Mouse (Mus musculus) embryonic fibroblast, embryonic 13.5 days (primary cell): ENCODE data around the gene Gm12216. TPM values are rescaled to one million over a fixed set of nuclear protein-coding genes. Genes with fewer than 3 reads are reported as not detected.

Experiments
- H3K27ac ChIP-seq: 2 replicates; pipeline ENCODE4 v1.5.1; 2012; ENCODE audit warnings: low read length, control low read depth, inconsistent platforms; ENCODE audit not compliant: insufficient read depth
- H3K4me1 ChIP-seq: 2 replicates; pipeline ENCODE4 v1.6.1; 2011; ENCODE audit warnings: low read length; ENCODE audit not compliant: control insufficient read depth, insufficient read depth
- H3K4me3 ChIP-seq: 2 replicates; pipeline ENCODE4 v1.5.1; 2011; ENCODE audit warnings: mild to moderate bottlenecking, control low read depth, low read length; ENCODE audit not compliant: insufficient read depth
- CTCF ChIP-seq: IDR thresholded peaks from 2 replicates; pipeline ENCODE4 v1.5.1; 2011; ENCODE audit warnings: mild to moderate bottlenecking, control low read depth, low read length, moderate library complexity, borderline replicate concordance; ENCODE audit not compliant: insufficient read depth
- POLR2A ChIP-seq: IDR thresholded peaks from 2 replicates; pipeline ENCODE4 v1.6.1; 2011; ENCODE audit warnings: low read depth, mild to moderate bottlenecking, control low read depth, low read length, moderate library complexity
- polyA plus RNA-seq: library from polyadenylated mRNA; stranded (reverse); fragments of >200 nt; gene quantifications from 2 replicates; pipeline ENCODE4 v1.2.4, GENCODE M21; 2011; ENCODE audit warnings: low read depth; ENCODE audit not compliant: missing spikeins, insufficient read length

The Gm12216 gene
- polyA plus RNA-seq, 1 experiment, result not detected

- Histone ChIP-seq H3K27ac (no peak overlapping the region), H3K4me3 (no peak overlapping the region), H3K4me1 (peaks cover 7% of the 10 kb centered on the region; the same call in 1 of the 2 replicates)
- TF ChIP-seq POLR2A (no peak), CTCF (no peak)
These were observed 90.5 kb downstream of the Gm12216 start for GRCm38 (mm10) chr11:53768422-53769184.

- no peak for TF ChIP-seq POLR2A
- TF ChIP-seq CTCF, result no peak
- Histone ChIP-seq H3K27ac (peak overlapping the region; percentile 86), H3K4me3 (no peak overlapping the region), H3K4me1 (peaks cover 18% of the 10 kb centered on the region)
These were observed 94.5 kb downstream of the Gm12216 start for GRCm38 (mm10) chr11:53764581-53764980.

- peak overlapping the region; percentile 86 for H3K27ac ChIP-seq
- peak; percentile 78 for TF ChIP-seq POLR2A
- no peak for TF ChIP-seq CTCF
- H3K4me1 ChIP-seq, result peaks cover 21% of the 10 kb centered on the region; the same call in 1 of the 2 replicates
- H3K4me3 ChIP-seq, result no peak overlapping the region
These were observed 95.4 kb downstream of the Gm12216 start for GRCm38 (mm10) chr11:53763496-53764140.

- Histone ChIP-seq H3K27ac (peak overlapping the region; percentile 86), H3K4me3 (no peak overlapping the region), H3K4me1 (peaks cover 21% of the 10 kb centered on the region; the same call in 1 of the 2 replicates)
- TF ChIP-seq CTCF (no peak), POLR2A (no peak; the same call in none of the 2 replicates)
These were observed 96.1 kb downstream of the Gm12216 start for GRCm38 (mm10) chr11:53762827-53763495.

- no peak overlapping the region for H3K4me3 ChIP-seq
- no peak for TF ChIP-seq POLR2A
- no peak for TF ChIP-seq CTCF
- peaks cover 21% of the 10 kb centered on the region; the same call in 1 of the 2 replicates for H3K4me1 ChIP-seq
- peak overlapping the region; percentile 86 for H3K27ac ChIP-seq
These were observed 96.6 kb downstream of the Gm12216 start for GRCm38 (mm10) chr11:53762426-53762825.

- Histone ChIP-seq H3K4me1 (peaks cover 21% of the 10 kb centered on the region; the same call in 1 of the 2 replicates), H3K27ac (peak overlapping the region; percentile 86), H3K4me3 (no peak overlapping the region)
- TF ChIP-seq POLR2A (0 out of 2 replicates have a peak, but pooled peaks have one; percentile 41), CTCF (no peak)
These were observed 97.2 kb downstream of the Gm12216 start for GRCm38 (mm10) chr11:53761822-53762221.

- Histone ChIP-seq H3K4me3 (no peak overlapping the region), H3K27ac (peak overlapping the region; percentile 74), H3K4me1 (peaks cover 21% of the 10 kb centered on the region; the same call in 1 of the 2 replicates)
- TF ChIP-seq CTCF (no peak), POLR2A (no peak)
These were observed 97.8 kb downstream of the Gm12216 start for GRCm38 (mm10) chr11:53761284-53761683.

- Histone ChIP-seq H3K27ac (0 out of 2 replicates have a peak overlapping the region, but pooled peaks have one; percentile 19), H3K4me1 (peaks cover 21% of the 10 kb centered on the region; the same call in 1 of the 2 replicates), H3K4me3 (no peak overlapping the region)
- TF ChIP-seq POLR2A, result no peak
- no peak for TF ChIP-seq CTCF
These were observed 99.3 kb downstream of the Gm12216 start for GRCm38 (mm10) chr11:53759545-53760406.

GRCm38 (mm10) chr11:53758791-53759351, 100.2 kb downstream of the Gm12216 start:
- Histone ChIP-seq H3K27ac (peak overlapping the region; percentile 19; the same call in 1 of the 2 replicates), H3K4me1 (peaks cover 17% of the 10 kb centered on the region; the same call in 1 of the 2 replicates), H3K4me3 (no peak overlapping the region)
- TF ChIP-seq POLR2A (no peak), CTCF (peak; percentile 38; the same call in 1 of the 2 replicates)
